Mouse (Mus musculus) fibroblast of lung, adult 2 months (primary cell): ENCODE data around the gene Cacna1c.

Source experiments
- DNase-seq: peaks from one replicate; pipeline ENCODE4 v3.0.0-alpha.2; 2011; ENCODE audit warnings: low read depth

The Cacna1c gene

GRCm38 (mm10) chr6:119095081-119095480 is 101.1 kb downstream of the Cacna1c start:
- DNase-seq: no peak

- no peak for DNase-seq
These were observed 107.0 kb downstream of the Cacna1c start for GRCm38 (mm10) chr6:119089173-119089572.

GRCm38 (mm10) chr6:119088381-119088780 is 107.8 kb downstream of the Cacna1c start:
- no peak for DNase-seq

GRCm38 (mm10) chr6:119087919-119088318 is 108.3 kb downstream of the Cacna1c start:
- DNase-seq: no peak

- DNase-seq: no peak
These were observed 110.4 kb downstream of the Cacna1c start for GRCm38 (mm10) chr6:119085789-119086188.

- no peak for DNase-seq
These were observed 111.7 kb downstream of the Cacna1c start for GRCm38 (mm10) chr6:119084532-119084931.

- DNase-seq: no peak
These were observed 112.7 kb downstream of the Cacna1c start for GRCm38 (mm10) chr6:119083559-119083958.

- DNase-seq: no peak
These were observed 113.6 kb downstream of the Cacna1c start for GRCm38 (mm10) chr6:119082662-119083061.

- DNase-seq: no peak
These were observed 114.6 kb downstream of the Cacna1c start for GRCm38 (mm10) chr6:119081650-119082049.

- no peak for DNase-seq
These were observed 116.6 kb downstream of the Cacna1c start for GRCm38 (mm10) chr6:119079626-119080025.

GRCm38 (mm10) chr6:119078912-119079311 is 117.3 kb downstream of the Cacna1c start:
- DNase-seq: no peak

GRCm38 (mm10) chr6:119077231-119077630 is 119.0 kb downstream of the Cacna1c start:
- no peak for DNase-seq

- no peak for DNase-seq
These were observed 122.7 kb downstream of the Cacna1c start for GRCm38 (mm10) chr6:119073419-119074071.

- no peak for DNase-seq
These were observed 123.4 kb downstream of the Cacna1c start for GRCm38 (mm10) chr6:119072772-119073171.

GRCm38 (mm10) chr6:119070771-119071170 is 125.4 kb downstream of the Cacna1c start:
- no peak for DNase-seq

- DNase-seq: no peak
These were observed 125.9 kb downstream of the Cacna1c start for GRCm38 (mm10) chr6:119070351-119070750.

GRCm38 (mm10) chr6:119069145-119069544 is 127.1 kb downstream of the Cacna1c start:
- DNase-seq: no peak

GRCm38 (mm10) chr6:119068650-119069049 is 127.6 kb downstream of the Cacna1c start:
- no peak for DNase-seq

- no peak for DNase-seq
These were observed 131.3 kb downstream of the Cacna1c start for GRCm38 (mm10) chr6:119064961-119065360.

GRCm38 (mm10) chr6:119064430-119064829 is 131.8 kb downstream of the Cacna1c start:
- no peak for DNase-seq

- DNase-seq: no peak
These were observed 133.5 kb downstream of the Cacna1c start for GRCm38 (mm10) chr6:119062695-119063094.

- no peak for DNase-seq
These were observed 137.3 kb downstream of the Cacna1c start for GRCm38 (mm10) chr6:119058896-119059295.

GRCm38 (mm10) chr6:119058461-119058860 is 137.8 kb downstream of the Cacna1c start:
- DNase-seq: no peak

GRCm38 (mm10) chr6:119057076-119057479 is 139.1 kb downstream of the Cacna1c start:
- DNase-seq: no peak
